Mouse (Mus musculus) lung, postnatal 0 days (tissue): ENCODE measurements at regions not wholly inside any gene's neighbourhood (a gene's known extent, or its start where the extent isn't known, plus 50 kb on each side); places are given as distances from the start of the nearest gene placed in this dataset.

Experiments
- CTCF ChIP-seq: IDR thresholded peaks from 2 replicates; pipeline ENCODE4 v1.5.1; 2016; ENCODE audit warnings: antibody characterized with exemption, mild to moderate bottlenecking
- EP300 ChIP-seq: IDR thresholded peaks from 2 replicates; pipeline ENCODE4 v1.6.1; 2016; ENCODE audit warnings: antibody characterized with exemption, mild to moderate bottlenecking, control low read depth

DNA sequence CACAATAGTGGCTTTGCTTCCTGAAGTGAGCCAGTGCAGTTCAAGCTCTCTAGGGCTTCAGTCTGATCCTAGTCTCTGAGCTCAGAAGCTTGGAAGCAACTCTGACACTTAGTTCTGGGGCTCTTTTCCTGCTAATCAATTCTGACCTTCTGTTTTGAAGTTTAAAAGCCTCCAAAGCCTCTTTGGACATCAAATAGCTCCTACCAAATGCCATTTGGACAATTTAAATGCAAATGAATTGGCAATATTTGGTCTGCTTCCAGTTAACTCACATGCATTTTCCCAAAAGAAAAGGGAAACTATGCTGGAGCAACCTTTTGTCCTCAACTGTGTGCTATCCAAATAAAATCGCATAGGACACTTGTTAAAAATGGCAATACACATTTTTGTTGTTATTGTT, 968.7 kb downstream of the Tlr4 start:
- TF ChIP-seq CTCF (no peak), EP300 (no peak)
